Mouse (Mus musculus) E14TG2a.4 (cell line): ENCODE measurements around the gene Ltc4s.

Experiments used
- CTCF ChIP-seq: conservative IDR thresholded peaks from 2 replicates; pipeline ENCODE4 v1.5.1; 2014; ENCODE audit warnings: low read length
- NANOG ChIP-seq: IDR thresholded peaks from 2 replicates; pipeline ENCODE4 v1.6.1; 2014; ENCODE audit warnings: borderline replicate concordance, low read length, mixed read lengths
- POU5F1 ChIP-seq: IDR thresholded peaks from 2 replicates; pipeline ENCODE4 v1.6.1; 2014; ENCODE audit warnings: low read length, borderline replicate concordance

GRCm38 (mm10) chr11:50226406-50226805 is 12.0 kb downstream of the Ltc4s start:
- no peak for TF ChIP-seq CTCF
- no peak for TF ChIP-seq POU5F1
- TF ChIP-seq NANOG, result no peak
